Mouse (Mus musculus): Measurements from ENCODE around the gene Cct3. TPM values are rescaled to one million over a fixed set of nuclear protein-coding genes. Genes with fewer than 3 reads are reported as not detected.
"Not testable (repeated sequence)": the region's sequence is repeated elsewhere in the genome, so short reads cannot be mapped to it uniquely, and the experiment has no call there.

Cct3 gene
- 419 and 444 TPM in 2 replicates for polyA plus RNA-seq (2015; fragmentation: Nextera tagmentation; extraction: Ambion mirVana)

DNA sequence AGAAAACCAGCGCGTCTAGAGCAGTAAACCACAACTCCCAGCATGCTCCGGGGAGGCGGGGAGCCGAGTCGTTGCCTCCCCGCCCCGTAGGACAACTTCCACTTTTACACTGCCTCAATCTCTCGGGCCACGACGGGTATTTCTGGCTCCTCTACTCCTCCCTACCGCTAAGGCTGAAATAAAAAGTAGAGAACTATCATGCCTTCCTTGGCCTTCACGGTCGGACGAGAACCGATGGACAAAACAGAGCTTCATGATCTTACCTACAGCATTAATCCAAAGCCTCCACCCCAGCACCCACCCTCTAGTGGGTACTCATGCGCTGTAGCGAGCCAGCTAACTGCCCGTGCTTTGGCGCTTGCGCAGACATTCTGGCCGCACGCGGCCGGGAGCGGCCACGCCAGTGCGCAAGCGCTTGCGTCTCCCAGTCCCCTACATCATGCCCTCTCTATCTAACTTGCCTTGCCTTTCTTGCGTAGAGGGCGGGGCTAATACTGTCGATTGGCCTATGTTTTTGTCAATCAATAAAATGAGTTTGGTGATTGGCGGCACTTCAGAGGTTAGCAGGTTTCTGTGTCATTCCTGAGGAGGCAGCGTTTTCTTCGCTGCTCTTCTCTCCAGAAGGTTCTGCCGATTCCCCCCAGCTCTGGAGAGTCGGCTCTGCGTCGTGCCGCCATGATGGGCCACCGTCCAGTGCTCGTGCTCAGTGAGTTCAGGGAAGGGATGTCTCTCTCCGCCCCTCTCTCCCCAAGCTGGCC lies at the start of gene Cct3, which contains the start of gene Tsacc:
Gene Cct3 (plus strand): TSS at position 556 of the 758 bp plus-strand sequence.
Gene Tsacc (minus strand): TSS at position 439 of the 758 bp plus-strand sequence.
- no peaks in the 10 kb centered on the region for H3K9me3 ChIP-seq (replicated peaks; ENCODE audit: control insufficient read depth, low read length, poor library complexity, severe bottlenecking)
- peak within 1 kb of the TSS; percentile 89 for H3K9ac ChIP-seq (ENCODE audit: low read depth, low read length)
- peaks cover 18% of the 10 kb centered on the region for H3K36me3 ChIP-seq (ENCODE audit: control insufficient read depth, insufficient read depth, low read length)
- H3K4me1 ChIP-seq (ENCODE audit: control insufficient read depth, insufficient read depth, low read length), result peaks cover 15% of the 10 kb centered on the region
- peak within 1 kb of the TSS; percentile 86 for H3K4me3 ChIP-seq (ENCODE audit: low read depth, low read length)
- under 1% methylated on average over 44 of the region's 44 CpGs for WGBS
- peak within 1 kb of the TSS; percentile 95 for H3K27ac ChIP-seq (ENCODE audit: low read length)
- peak; percentile 99 for ATAC-seq
- no peaks in the 10 kb centered on the region for H3K27me3 ChIP-seq (ENCODE audit: control insufficient read depth, insufficient read depth, low read depth, low read length)
- H3K4me2 ChIP-seq (ENCODE audit: low read length), result peak within 1 kb of the TSS; percentile 68

- Histone ChIP-seq H3K4me3 (ENCODE audit: low read depth, low read length) (no peak overlapping the region), H3K9me3 (replicated peaks; ENCODE audit: control insufficient read depth, low read length, poor library complexity, severe bottlenecking) (no peaks in the 10 kb centered on the region), H3K4me1 (ENCODE audit: control insufficient read depth, insufficient read depth, low read length) (no peaks in the 10 kb centered on the region), H3K9ac (ENCODE audit: low read depth, low read length) (no peak overlapping the region), H3K4me2 (ENCODE audit: low read length) (no peak overlapping the region), H3K27me3 (ENCODE audit: control insufficient read depth, insufficient read depth, low read depth, low read length) (peaks cover 6% of the 10 kb centered on the region), H3K27ac (ENCODE audit: low read length) (no peak overlapping the region), H3K36me3 (ENCODE audit: control insufficient read depth, insufficient read depth, low read length) (no peaks in the 10 kb centered on the region)
- 77% methylated on average over 9 of the region's 9 CpGs for WGBS
- no peak for ATAC-seq
Observed at GRCm38 (mm10) chr3:88247666-88248065, 49.2 kb upstream of the Cct3 start.

DNA sequence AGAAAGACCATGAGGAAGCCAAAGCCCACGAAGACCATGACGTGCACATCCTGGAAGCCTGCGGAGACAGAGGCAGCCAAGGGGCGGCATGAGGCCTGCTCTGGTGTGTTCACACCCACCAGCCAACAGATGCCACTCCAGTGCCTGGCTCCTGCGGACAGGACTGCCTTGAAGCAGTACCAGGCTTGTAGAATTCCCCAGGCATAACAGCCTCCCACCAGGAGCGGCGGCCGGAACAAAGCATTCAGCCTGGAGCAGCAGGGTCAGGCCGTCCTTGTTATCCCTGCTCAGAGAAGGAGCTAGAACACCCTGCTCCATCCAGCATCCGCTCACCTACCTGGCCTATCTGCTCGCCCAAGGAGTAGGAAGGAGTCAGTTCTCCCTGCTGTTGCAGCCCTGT lies 48.5 kb upstream of the Cct3 start:
- Histone ChIP-seq H3K9me3 (replicated peaks; ENCODE audit: control insufficient read depth, low read length, poor library complexity, severe bottlenecking) (no peaks in the 10 kb centered on the region), H3K4me3 (ENCODE audit: low read depth, low read length) (no peak overlapping the region), H3K36me3 (ENCODE audit: control insufficient read depth, insufficient read depth, low read length) (no peaks in the 10 kb centered on the region), H3K27me3 (ENCODE audit: control insufficient read depth, insufficient read depth, low read depth, low read length) (peaks cover 8% of the 10 kb centered on the region), H3K4me2 (ENCODE audit: low read length) (no peak overlapping the region), H3K27ac (ENCODE audit: low read length) (no peak overlapping the region), H3K4me1 (ENCODE audit: control insufficient read depth, insufficient read depth, low read length) (no peaks in the 10 kb centered on the region), H3K9ac (ENCODE audit: low read depth, low read length) (no peak overlapping the region)
- 54% methylated on average over 11 of the region's 11 CpGs for WGBS
- ATAC-seq, result no peak

- ATAC-seq, result no peak
- Histone ChIP-seq H3K9me3 (replicated peaks; ENCODE audit: control insufficient read depth, low read length, poor library complexity, severe bottlenecking) (no peaks in the 10 kb centered on the region), H3K9ac (ENCODE audit: low read depth, low read length) (no peak overlapping the region), H3K27me3 (ENCODE audit: control insufficient read depth, insufficient read depth, low read depth, low read length) (peaks cover 19% of the 10 kb centered on the region), H3K4me3 (ENCODE audit: low read depth, low read length) (no peak overlapping the region), H3K27ac (ENCODE audit: low read length) (no peak overlapping the region), H3K4me1 (ENCODE audit: control insufficient read depth, insufficient read depth, low read length) (peaks cover 4% of the 10 kb centered on the region), H3K4me2 (ENCODE audit: low read length) (no peak overlapping the region), H3K36me3 (ENCODE audit: control insufficient read depth, insufficient read depth, low read length) (no peaks in the 10 kb centered on the region)
- WGBS, result 72% methylated on average over 6 of the region's 6 CpGs
Observed at GRCm38 (mm10) chr3:88252739-88253138, 44.2 kb upstream of the Cct3 start.

GRCm38 (mm10) chr3:88254268-88254926 lies 42.5 kb upstream of the Cct3 start, which contains the start of gene Rhbg:
TSS of gene Rhbg (minus strand) at chr3:88254709.
- ATAC-seq, result no peak
- peak within 1 kb of the TSS; percentile 46 for H3K9ac ChIP-seq (ENCODE audit: low read depth, low read length)
- no peaks in the 10 kb centered on the region for H3K9me3 ChIP-seq (replicated peaks; ENCODE audit: control insufficient read depth, low read length, poor library complexity, severe bottlenecking)
- 2% methylated on average over 33 of the region's 34 CpGs for WGBS
- H3K4me1 ChIP-seq (ENCODE audit: control insufficient read depth, insufficient read depth, low read length), result peaks cover 4% of the 10 kb centered on the region
- H3K4me2 ChIP-seq (ENCODE audit: low read length), result peak within 1 kb of the TSS; percentile 67
- H3K36me3 ChIP-seq (ENCODE audit: control insufficient read depth, insufficient read depth, low read length), result no peaks in the 10 kb centered on the region
- H3K27ac ChIP-seq (ENCODE audit: low read length), result no peak within 1 kb of the TSS
- peak within 1 kb of the TSS; percentile 34 for H3K4me3 ChIP-seq (ENCODE audit: low read depth, low read length)
- H3K27me3 ChIP-seq (ENCODE audit: control insufficient read depth, insufficient read depth, low read depth, low read length), result peaks cover 19% of the 10 kb centered on the region

GRCm38 (mm10) chr3:88255950-88256349 lies 41.0 kb upstream of the Cct3 start:
- no peak for ATAC-seq
- Histone ChIP-seq H3K36me3 (ENCODE audit: control insufficient read depth, insufficient read depth, low read length) (no peaks in the 10 kb centered on the region), H3K27ac (ENCODE audit: low read length) (no peak overlapping the region), H3K4me1 (ENCODE audit: control insufficient read depth, insufficient read depth, low read length) (peaks cover 4% of the 10 kb centered on the region), H3K4me2 (ENCODE audit: low read length) (no peak overlapping the region), H3K4me3 (ENCODE audit: low read depth, low read length) (no peak overlapping the region), H3K9ac (ENCODE audit: low read depth, low read length) (no peak overlapping the region), H3K9me3 (replicated peaks; ENCODE audit: control insufficient read depth, low read length, poor library complexity, severe bottlenecking) (no peaks in the 10 kb centered on the region), H3K27me3 (ENCODE audit: control insufficient read depth, insufficient read depth, low read depth, low read length) (peaks cover 19% of the 10 kb centered on the region)
- 87% methylated on average over 6 of the region's 6 CpGs for WGBS

DNA sequence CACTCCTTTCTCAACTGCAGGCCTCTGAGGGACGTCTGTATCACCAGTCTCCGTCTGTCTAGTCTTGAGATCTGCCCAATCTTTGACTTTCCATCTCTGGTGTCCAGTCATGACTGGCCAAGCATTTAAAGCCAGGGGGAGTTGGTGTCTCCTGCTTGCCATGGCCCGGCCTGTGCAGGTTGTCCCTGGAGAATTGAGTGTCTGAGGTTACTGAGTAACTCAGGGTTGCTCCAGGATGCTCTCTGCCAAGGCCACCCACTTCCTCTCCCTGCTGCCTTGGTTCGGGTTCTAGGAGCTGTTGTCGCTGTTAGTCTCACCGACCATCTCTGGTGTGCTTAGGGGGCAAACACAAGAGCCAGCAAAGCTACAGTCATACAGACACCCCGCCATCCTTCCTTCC lies 40.5 kb upstream of the Cct3 start:
- no peak for ATAC-seq
- Histone ChIP-seq H3K9me3 (replicated peaks; ENCODE audit: control insufficient read depth, low read length, poor library complexity, severe bottlenecking) (no peaks in the 10 kb centered on the region), H3K4me1 (ENCODE audit: control insufficient read depth, insufficient read depth, low read length) (peaks cover 4% of the 10 kb centered on the region), H3K4me3 (ENCODE audit: low read depth, low read length) (no peak overlapping the region), H3K27ac (ENCODE audit: low read length) (no peak overlapping the region), H3K9ac (ENCODE audit: low read depth, low read length) (no peak overlapping the region), H3K4me2 (ENCODE audit: low read length) (no peak overlapping the region), H3K36me3 (ENCODE audit: control insufficient read depth, insufficient read depth, low read length) (no peaks in the 10 kb centered on the region), H3K27me3 (ENCODE audit: control insufficient read depth, insufficient read depth, low read depth, low read length) (peaks cover 19% of the 10 kb centered on the region)
- WGBS, result 82% methylated on average over 7 of the region's 7 CpGs

DNA sequence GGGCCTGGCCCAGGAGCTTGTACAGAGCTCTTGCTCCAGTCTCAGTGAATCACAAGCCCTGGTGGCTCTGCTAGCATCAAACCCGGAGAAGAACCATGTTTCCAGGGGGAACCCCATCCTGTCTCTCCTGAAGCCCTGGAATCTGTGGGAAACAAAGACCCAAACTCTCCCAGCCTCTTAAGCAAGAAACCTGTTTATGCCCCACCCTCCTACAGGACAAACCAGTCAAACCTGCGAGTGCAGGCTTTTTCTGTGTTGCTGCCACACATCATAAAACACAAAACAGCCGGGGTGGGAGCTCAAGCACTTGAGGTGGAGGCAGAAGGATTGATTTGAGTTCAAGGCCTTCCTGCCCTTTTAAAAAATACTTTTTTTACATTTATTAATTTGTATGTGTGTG lies 34.6 kb upstream of the Cct3 start:
- Histone ChIP-seq H3K9ac (ENCODE audit: low read depth, low read length) (no peak overlapping the region), H3K4me1 (ENCODE audit: control insufficient read depth, insufficient read depth, low read length) (no peaks in the 10 kb centered on the region), H3K9me3 (replicated peaks; ENCODE audit: control insufficient read depth, low read length, poor library complexity, severe bottlenecking) (no peaks in the 10 kb centered on the region), H3K4me2 (ENCODE audit: low read length) (no peak overlapping the region), H3K27ac (ENCODE audit: low read length) (no peak overlapping the region), H3K36me3 (ENCODE audit: control insufficient read depth, insufficient read depth, low read length) (no peaks in the 10 kb centered on the region), H3K27me3 (ENCODE audit: control insufficient read depth, insufficient read depth, low read depth, low read length) (no peaks in the 10 kb centered on the region), H3K4me3 (ENCODE audit: low read depth, low read length) (no peak overlapping the region)
- ATAC-seq, result no peak
- whole genome bisulfite sequencing, result 82% methylated on average over 3 of the region's 3 CpGs

DNA sequence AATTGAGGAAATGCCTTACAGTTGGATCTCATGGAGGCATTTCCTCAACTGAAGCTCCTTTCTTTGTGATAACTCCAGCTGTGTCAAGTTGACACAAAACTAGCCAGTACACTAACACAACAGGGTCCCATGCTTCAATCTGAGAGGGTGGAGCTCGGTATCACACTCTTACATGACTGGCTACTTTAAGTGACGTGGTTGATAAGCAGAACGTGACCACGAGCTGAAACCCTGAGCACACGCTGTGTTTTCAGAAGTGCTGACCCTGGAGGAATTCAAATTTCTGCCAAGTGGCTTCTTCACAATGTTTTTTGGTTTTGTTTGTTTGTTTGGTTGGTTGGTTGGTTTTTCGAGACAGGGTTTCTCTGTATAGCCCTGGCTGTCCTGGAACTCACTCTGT lies 28.9 kb upstream of the Cct3 start:
- not testable (repeated sequence) for H3K9me3 ChIP-seq (replicated peaks; ENCODE audit: control insufficient read depth, low read length, poor library complexity, severe bottlenecking); ATAC-seq; H3K4me3 ChIP-seq (ENCODE audit: low read depth, low read length); H3K4me1 ChIP-seq (ENCODE audit: control insufficient read depth, insufficient read depth, low read length); H3K27me3 ChIP-seq (ENCODE audit: control insufficient read depth, insufficient read depth, low read depth, low read length); H3K27ac ChIP-seq (ENCODE audit: low read length); H3K36me3 ChIP-seq (ENCODE audit: control insufficient read depth, insufficient read depth, low read length); H3K4me2 ChIP-seq (ENCODE audit: low read length); H3K9ac ChIP-seq (ENCODE audit: low read depth, low read length)
- WGBS, result 89% methylated on average over 6 of the region's 6 CpGs

Measured in midbrain, embryonic 16.5 days (tissue).